Mouse (Mus musculus): ENCODE measurements around the gene Scly. TPM values are rescaled to one million over a fixed set of nuclear protein-coding genes. Genes with fewer than 3 reads are reported as not detected.

Gene Scly
- polyA plus RNA-seq, 1 experiment from 2014 or later, result 12.0 TPM

DNA sequence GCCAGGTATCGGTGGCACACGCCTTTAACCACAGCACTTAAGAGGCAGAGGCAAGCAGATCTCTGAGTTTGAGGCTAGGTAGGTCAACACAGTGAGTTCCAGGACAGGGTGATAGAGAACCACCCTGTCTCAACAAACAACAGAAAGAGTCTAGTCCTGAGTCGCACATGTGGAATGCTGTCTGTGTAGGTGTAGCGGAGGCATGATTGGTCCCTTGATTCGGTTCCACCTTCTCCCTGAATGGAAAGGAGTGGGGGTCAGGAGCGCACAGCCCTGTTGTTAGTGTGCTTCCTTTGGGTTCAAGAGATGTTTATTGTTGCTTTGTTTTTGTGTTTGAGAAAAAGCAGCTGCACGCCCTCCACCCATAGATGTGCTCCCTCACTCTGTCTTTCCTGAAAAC, 35.6 kb upstream of the Scly start:
- ATAC-seq (ENCODE audit: low FRiP score) (no peak), DNase-seq (ENCODE audit: low spot score) (no peak)
- Histone ChIP-seq H3K27ac (ENCODE audit: low read depth, low read length) (no peak overlapping the region), H3K4me2 (replicated peaks; ENCODE audit: low read depth, low read length) (no peak overlapping the region), H3K4me3 (ENCODE audit: low read depth, low read length) (no peak overlapping the region), H3K9me3 (ENCODE audit: control insufficient read depth, low read length) (no peaks in the 10 kb centered on the region), H3K27me3 (ENCODE audit: control insufficient read depth, insufficient read depth, low read length) (no peaks in the 10 kb centered on the region), H3K9ac (ENCODE audit: low read depth, low read length) (no peak overlapping the region), H3K36me3 (ENCODE audit: control insufficient read depth, insufficient read depth, low read length) (no peaks in the 10 kb centered on the region), H3K4me1 (replicated peaks; ENCODE audit: control insufficient read depth, insufficient read depth, low read length) (no peaks in the 10 kb centered on the region)
- WGBS, result 95% methylated on average over 7 of the region's 7 CpGs

DNA sequence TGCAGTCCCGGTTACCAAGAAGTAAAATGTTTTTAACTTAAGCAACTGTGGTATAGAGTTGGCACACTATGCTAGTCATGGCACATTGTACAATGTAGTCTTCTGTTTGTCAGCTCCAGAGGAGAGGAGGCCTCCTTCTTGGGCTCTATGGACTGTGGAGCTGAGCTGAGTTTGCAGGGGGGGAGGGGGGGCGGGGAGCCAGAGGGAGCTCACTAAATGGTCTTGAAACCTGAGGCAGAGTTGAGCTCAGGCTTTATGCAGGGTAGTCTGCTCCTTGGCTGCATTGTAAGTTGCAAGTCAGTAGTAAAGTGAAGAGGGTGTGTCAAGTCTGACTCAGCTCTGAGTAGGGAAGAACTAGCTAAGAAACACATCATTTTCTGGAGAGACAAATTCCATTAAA, 25.9 kb upstream of the Scly start:
- no peak overlapping the region for H3K4me2 ChIP-seq (replicated peaks; ENCODE audit: low read depth, low read length)
- WGBS, result 97% methylated on average over 2 of the region's 2 CpGs
- no peaks in the 10 kb centered on the region for H3K36me3 ChIP-seq (ENCODE audit: control insufficient read depth, insufficient read depth, low read length)
- H3K27me3 ChIP-seq (ENCODE audit: control insufficient read depth, insufficient read depth, low read length), result no peaks in the 10 kb centered on the region
- H3K27ac ChIP-seq (ENCODE audit: low read depth, low read length), result no peak overlapping the region
- ATAC-seq (ENCODE audit: low FRiP score), result no peak
- no peaks in the 10 kb centered on the region for H3K9me3 ChIP-seq (ENCODE audit: control insufficient read depth, low read length)
- no peaks in the 10 kb centered on the region for H3K4me1 ChIP-seq (replicated peaks; ENCODE audit: control insufficient read depth, insufficient read depth, low read length)
- no peak for DNase-seq (ENCODE audit: low spot score)
- no peak overlapping the region for H3K9ac ChIP-seq (ENCODE audit: low read depth, low read length)
- H3K4me3 ChIP-seq (ENCODE audit: low read depth, low read length), result no peak overlapping the region

DNA sequence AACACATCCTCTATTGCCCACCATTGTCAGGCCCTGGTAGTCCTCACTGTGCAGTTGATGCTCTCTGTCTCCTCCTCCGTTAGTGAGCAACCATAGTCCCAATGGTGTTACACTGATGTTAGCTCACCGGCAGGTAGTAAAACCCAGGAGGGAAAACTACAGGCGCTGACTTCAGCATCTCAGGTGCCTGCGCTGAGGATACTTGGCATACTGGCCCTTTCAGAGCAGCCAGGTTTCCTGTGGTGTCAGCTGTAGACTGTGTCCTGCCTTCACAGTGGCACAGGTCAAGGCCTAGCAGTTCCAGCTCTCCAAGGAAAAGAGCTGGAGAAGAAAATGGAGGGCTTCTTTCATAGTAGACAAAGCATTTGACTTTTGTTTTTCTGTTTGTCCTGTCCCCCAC, 21.6 kb upstream of the Scly start:
- no peak overlapping the region for H3K4me3 ChIP-seq (ENCODE audit: low read depth, low read length)
- no peaks in the 10 kb centered on the region for H3K27me3 ChIP-seq (ENCODE audit: control insufficient read depth, insufficient read depth, low read length)
- no peak overlapping the region for H3K4me2 ChIP-seq (replicated peaks; ENCODE audit: low read depth, low read length)
- ATAC-seq (ENCODE audit: low FRiP score), result no peak
- H3K36me3 ChIP-seq (ENCODE audit: control insufficient read depth, insufficient read depth, low read length), result no peaks in the 10 kb centered on the region
- no peak overlapping the region for H3K27ac ChIP-seq (ENCODE audit: low read depth, low read length)
- H3K4me1 ChIP-seq (replicated peaks; ENCODE audit: control insufficient read depth, insufficient read depth, low read length), result no peaks in the 10 kb centered on the region
- no peak overlapping the region for H3K9ac ChIP-seq (ENCODE audit: low read depth, low read length)
- no peak for DNase-seq (ENCODE audit: low spot score)
- 94% methylated on average over 4 of the region's 4 CpGs for WGBS
- no peaks in the 10 kb centered on the region for H3K9me3 ChIP-seq (ENCODE audit: control insufficient read depth, low read length)

- no peak overlapping the region for H3K4me2 ChIP-seq (replicated peaks; ENCODE audit: low read depth, low read length)
- H3K4me1 ChIP-seq (replicated peaks; ENCODE audit: control insufficient read depth, insufficient read depth, low read length), result no peaks in the 10 kb centered on the region
- ATAC-seq (ENCODE audit: low FRiP score), result no peak
- H3K4me3 ChIP-seq (ENCODE audit: low read depth, low read length), result no peak overlapping the region
- H3K9ac ChIP-seq (ENCODE audit: low read depth, low read length), result no peak overlapping the region
- H3K9me3 ChIP-seq (ENCODE audit: control insufficient read depth, low read length), result no peaks in the 10 kb centered on the region
- no peak overlapping the region for H3K27ac ChIP-seq (ENCODE audit: low read depth, low read length)
- 99% methylated on average over 2 of the region's 2 CpGs for WGBS
- H3K36me3 ChIP-seq (ENCODE audit: control insufficient read depth, insufficient read depth, low read length), result no peaks in the 10 kb centered on the region
- no peak for DNase-seq (ENCODE audit: low spot score)
- H3K27me3 ChIP-seq (ENCODE audit: control insufficient read depth, insufficient read depth, low read length), result no peaks in the 10 kb centered on the region
Measured at GRCm38 (mm10) chr1:91277480-91277879, 20.7 kb upstream of the Scly start.

- Histone ChIP-seq H3K4me3 (ENCODE audit: low read depth, low read length) (no peak overlapping the region), H3K27me3 (ENCODE audit: control insufficient read depth, insufficient read depth, low read length) (no peaks in the 10 kb centered on the region), H3K9ac (ENCODE audit: low read depth, low read length) (no peak overlapping the region), H3K4me2 (replicated peaks; ENCODE audit: low read depth, low read length) (no peak overlapping the region), H3K9me3 (ENCODE audit: control insufficient read depth, low read length) (no peaks in the 10 kb centered on the region), H3K36me3 (ENCODE audit: control insufficient read depth, insufficient read depth, low read length) (no peaks in the 10 kb centered on the region), H3K27ac (ENCODE audit: low read depth, low read length) (no peak overlapping the region), H3K4me1 (replicated peaks; ENCODE audit: control insufficient read depth, insufficient read depth, low read length) (no peaks in the 10 kb centered on the region)
- no peak for ATAC-seq (ENCODE audit: low FRiP score)
- DNase-seq (ENCODE audit: low spot score), result no peak
- WGBS, result 94% methylated on average over 3 of the region's 3 CpGs
Measured at GRCm38 (mm10) chr1:91278410-91279119, 19.6 kb upstream of the Scly start.

GRCm38 (mm10) chr1:91279126-91279525, 19.0 kb upstream of the Scly start:
- no peak overlapping the region for H3K4me3 ChIP-seq (ENCODE audit: low read depth, low read length)
- no peak overlapping the region for H3K4me2 ChIP-seq (replicated peaks; ENCODE audit: low read depth, low read length)
- DNase-seq (ENCODE audit: low spot score) (no peak), ATAC-seq (ENCODE audit: low FRiP score) (no peak)
- H3K4me1 ChIP-seq (replicated peaks; ENCODE audit: control insufficient read depth, insufficient read depth, low read length), result no peaks in the 10 kb centered on the region
- no peaks in the 10 kb centered on the region for H3K36me3 ChIP-seq (ENCODE audit: control insufficient read depth, insufficient read depth, low read length)
- H3K27me3 ChIP-seq (ENCODE audit: control insufficient read depth, insufficient read depth, low read length), result no peaks in the 10 kb centered on the region
- H3K9me3 ChIP-seq (ENCODE audit: control insufficient read depth, low read length), result no peaks in the 10 kb centered on the region
- WGBS, result 89% methylated on average over 1 of the region's 1 CpGs
- H3K27ac ChIP-seq (ENCODE audit: low read depth, low read length), result no peak overlapping the region
- H3K9ac ChIP-seq (ENCODE audit: low read depth, low read length), result no peak overlapping the region

GRCm38 (mm10) chr1:91282582-91282981, 15.6 kb upstream of the Scly start:
- no peak overlapping the region for H3K4me3 ChIP-seq (ENCODE audit: low read depth, low read length)
- no peaks in the 10 kb centered on the region for H3K27me3 ChIP-seq (ENCODE audit: control insufficient read depth, insufficient read depth, low read length)
- H3K4me2 ChIP-seq (replicated peaks; ENCODE audit: low read depth, low read length), result no peak overlapping the region
- 96% methylated on average over 1 of the region's 1 CpGs for WGBS
- H3K36me3 ChIP-seq (ENCODE audit: control insufficient read depth, insufficient read depth, low read length), result 0 out of 2 replicates have a peak, but pooled peaks cover 2% of the 10 kb centered on the region
- no peaks in the 10 kb centered on the region for H3K4me1 ChIP-seq (replicated peaks; ENCODE audit: control insufficient read depth, insufficient read depth, low read length)
- DNase-seq (ENCODE audit: low spot score) (no peak), ATAC-seq (ENCODE audit: low FRiP score) (no peak)
- H3K9me3 ChIP-seq (ENCODE audit: control insufficient read depth, low read length), result no peaks in the 10 kb centered on the region
- no peak overlapping the region for H3K27ac ChIP-seq (ENCODE audit: low read depth, low read length)
- no peak overlapping the region for H3K9ac ChIP-seq (ENCODE audit: low read depth, low read length)

GRCm38 (mm10) chr1:91289375-91289774, 8.8 kb upstream of the Scly start:
- Histone ChIP-seq H3K4me1 (replicated peaks; ENCODE audit: control insufficient read depth, insufficient read depth, low read length) (no peaks in the 10 kb centered on the region), H3K9ac (ENCODE audit: low read depth, low read length) (no peak overlapping the region), H3K27ac (ENCODE audit: low read depth, low read length) (no peak overlapping the region), H3K4me3 (ENCODE audit: low read depth, low read length) (no peak overlapping the region), H3K9me3 (ENCODE audit: control insufficient read depth, low read length) (no peaks in the 10 kb centered on the region), H3K4me2 (replicated peaks; ENCODE audit: low read depth, low read length) (no peak overlapping the region), H3K27me3 (ENCODE audit: control insufficient read depth, insufficient read depth, low read length) (no peaks in the 10 kb centered on the region), H3K36me3 (ENCODE audit: control insufficient read depth, insufficient read depth, low read length) (0 out of 2 replicates have a peak, but pooled peaks cover 2% of the 10 kb centered on the region)
- DNase-seq (ENCODE audit: low spot score), result no peak
- WGBS, result 97% methylated on average over 1 of the region's 1 CpGs
- ATAC-seq (ENCODE audit: low FRiP score), result no peak

DNA sequence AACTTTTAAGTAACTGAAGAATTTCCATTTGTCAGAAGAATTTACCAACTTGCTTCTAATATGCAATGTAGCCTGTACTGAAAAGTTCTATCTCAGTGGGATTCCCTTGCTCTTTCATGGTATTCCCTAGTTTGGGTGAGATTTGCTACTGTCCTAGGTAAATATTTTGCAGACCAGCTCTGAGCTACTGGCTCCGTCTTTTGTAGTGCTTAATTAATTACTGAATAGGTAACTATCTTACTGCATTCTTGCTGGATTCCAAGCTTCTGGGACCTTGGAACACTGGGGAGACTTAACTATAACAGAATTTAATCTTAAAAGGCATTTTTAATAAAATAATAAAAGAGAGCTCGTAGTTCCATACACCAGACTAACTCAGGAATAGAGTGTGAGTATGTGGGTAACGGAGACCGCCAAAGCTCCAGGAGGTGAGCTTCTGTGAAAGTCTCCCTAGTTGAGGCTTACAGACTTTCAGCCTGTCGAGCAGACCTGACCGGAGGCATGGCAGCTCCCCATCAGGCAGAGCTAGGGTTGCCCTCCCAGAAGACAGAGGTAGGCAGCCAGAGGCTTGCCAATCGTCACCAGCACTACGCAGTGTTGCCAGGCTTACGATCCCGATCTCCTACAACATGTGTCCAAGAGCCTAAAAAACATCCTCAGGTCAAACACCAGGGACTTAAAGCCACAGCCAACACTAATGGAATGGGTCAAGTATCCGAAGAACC, 5.9 kb upstream of the Scly start:
- H3K4me1 ChIP-seq (replicated peaks; ENCODE audit: control insufficient read depth, insufficient read depth, low read length), result no peaks in the 10 kb centered on the region
- DNase-seq (ENCODE audit: low spot score) (no peak), ATAC-seq (ENCODE audit: low FRiP score) (no peak)
- H3K27ac ChIP-seq (ENCODE audit: low read depth, low read length), result no peak overlapping the region
- no peaks in the 10 kb centered on the region for H3K9me3 ChIP-seq (ENCODE audit: control insufficient read depth, low read length)
- WGBS, result 92% methylated on average over 11 of the region's 11 CpGs
- no peaks in the 10 kb centered on the region for H3K36me3 ChIP-seq (ENCODE audit: control insufficient read depth, insufficient read depth, low read length)
- H3K4me3 ChIP-seq (ENCODE audit: low read depth, low read length), result no peak overlapping the region
- no peak overlapping the region for H3K9ac ChIP-seq (ENCODE audit: low read depth, low read length)
- H3K4me2 ChIP-seq (replicated peaks; ENCODE audit: low read depth, low read length), result no peak overlapping the region
- no peaks in the 10 kb centered on the region for H3K27me3 ChIP-seq (ENCODE audit: control insufficient read depth, insufficient read depth, low read length)
